Mouse (Mus musculus) limb, embryonic 14.5 days (tissue): Measurements from ENCODE around the gene Btbd16. TPM values are rescaled to one million over a fixed set of nuclear protein-coding genes. Genes with fewer than 3 reads are reported as not detected.
A peak's percentile ranks its signal among the peaks of the same experiment; 100 is the strongest.

Source experiments
- ATAC-seq: fragments of 200-750 bp; cut with Nextera tagmentation; 2 replicates; pipeline ENCODE4 v1.8.0; 2017; ENCODE audit warnings: low read depth, moderate number of reproducible peaks, moderate TSS enrichment; ENCODE audit not compliant: low FRiP score
- DNase-seq: peaks from one replicate; pipeline ENCODE4 v3.0.0-alpha.2; 2015; ENCODE audit warnings: low spot score
- H3K27ac ChIP-seq: fragments of 300-500 bp; sonication (generic); replicated peaks from 2 replicates; pipeline ENCODE4 v1.5.1; 2014; ENCODE audit warnings: low read depth, mild to moderate bottlenecking, low read length, moderate library complexity, mixed read lengths
- H3K27me3 ChIP-seq: fragments of 300-500 bp; sonication (generic); 2 replicates; pipeline ENCODE4 v1.6.1; 2014; ENCODE audit warnings: low read length, mixed read lengths; ENCODE audit not compliant: control insufficient read depth, insufficient read depth
- H3K36me3 ChIP-seq: fragments of 300-500 bp; sonication (generic); 2 replicates; pipeline ENCODE4 v1.6.1; 2014; ENCODE audit warnings: mild to moderate bottlenecking, low read length, moderate library complexity, mixed read lengths; ENCODE audit not compliant: control insufficient read depth, insufficient read depth
- H3K4me1 ChIP-seq: fragments of 300-500 bp; sonication (generic); 2 replicates; pipeline ENCODE4 v1.6.1; 2014; ENCODE audit warnings: antibody characterized with exemption, low read length, mixed read lengths; ENCODE audit not compliant: control insufficient read depth, insufficient read depth
- H3K4me2 ChIP-seq: fragments of 300-500 bp; sonication (generic); replicated peaks from 2 replicates; pipeline ENCODE4 v1.6.1; 2014; ENCODE audit warnings: low read depth, mild to moderate bottlenecking, low read length, moderate library complexity; ENCODE audit not compliant: severe bottlenecking
- H3K4me3 ChIP-seq: fragments of 300-500 bp; sonication (generic); replicated peaks from 2 replicates; pipeline ENCODE4 v1.5.1; 2014; ENCODE audit warnings: low read length
- H3K9ac ChIP-seq: fragments of 300-500 bp; sonication (generic); 2 replicates; pipeline ENCODE4 v1.6.1; 2014; ENCODE audit warnings: mild to moderate bottlenecking, low read depth, low read length, moderate library complexity; ENCODE audit not compliant: severe bottlenecking
- H3K9me3 ChIP-seq: fragments of 300-500 bp; sonication (generic); 2 replicates; pipeline ENCODE4 v1.6.1; 2016; ENCODE audit warnings: low read length; ENCODE audit not compliant: control insufficient read depth
- POLR2A ChIP-seq: fragments of 200-500 bp; IDR thresholded peaks from 2 replicates; pipeline ENCODE4 v1.8.0; 2012; ENCODE audit warnings: inconsistent platforms, mild to moderate bottlenecking, moderate library complexity, borderline replicate concordance; ENCODE audit not compliant: insufficient read depth, insufficient read length; ENCODE audit errors: extremely low read depth
- WGBS: fragments of 180-500 bp; shearing (Covaris S2); extraction: QIAGEN DNeasy Blood & Tissue Kit; methylation state at CpG from one replicate; pipeline ENCODE4 v1.1.7; 2014; 5-methylcytosine and 5-hydroxymethylcytosine counted together
- polyA plus RNA-seq, 2 experiments: library from polyadenylated mRNA; depleted of rRNA in 1 of 2; stranded (reverse) in 1 of 2; unstranded in 1 of 2; fragments of >200 nt; fragmentation: Nextera tagmentation in 1 of 2; extraction: Ambion mirVana in 1 of 2; gene quantifications; 2 replicates each; pipeline versions ENCODE4 v1.2.1 to v1.2.3; 2012 to 2014

Btbd16 gene
- polyA plus RNA-seq, 2 experiments = 0.05 TPM; not detected in 1

DNA sequence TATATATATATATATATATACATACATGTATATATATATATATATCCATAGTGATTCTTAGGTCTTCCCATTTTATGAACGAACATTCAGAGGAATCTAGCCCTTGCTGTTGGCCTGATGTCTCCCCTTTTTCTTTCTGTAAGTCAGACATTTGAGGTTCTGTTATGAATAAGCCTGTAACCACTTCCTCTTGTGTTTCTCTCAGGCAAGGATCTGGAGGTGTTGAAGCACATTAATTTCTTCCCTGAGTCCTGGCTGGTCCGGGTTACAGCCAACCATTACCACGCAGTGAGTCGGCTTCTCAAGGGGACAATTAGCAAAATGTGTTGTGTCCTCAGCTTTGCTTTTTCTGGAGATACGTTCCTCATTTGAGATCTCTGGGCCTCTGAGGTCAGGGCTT is 44.9 kb downstream of the Btbd16 start:
- Histone ChIP-seq H3K4me3 (no peak overlapping the region), H3K4me1 (no peaks in the 10 kb centered on the region), H3K9me3 (no peaks in the 10 kb centered on the region), H3K9ac (no peak overlapping the region), H3K27me3 (no peaks in the 10 kb centered on the region), H3K4me2 (no peak overlapping the region), H3K27ac (no peak overlapping the region), H3K36me3 (no peaks in the 10 kb centered on the region)
- 72% methylated on average over 5 of the region's 5 CpGs for WGBS
- DNase-seq = no peak
- no peak for ATAC-seq
- no peak for TF ChIP-seq POLR2A

DNA sequence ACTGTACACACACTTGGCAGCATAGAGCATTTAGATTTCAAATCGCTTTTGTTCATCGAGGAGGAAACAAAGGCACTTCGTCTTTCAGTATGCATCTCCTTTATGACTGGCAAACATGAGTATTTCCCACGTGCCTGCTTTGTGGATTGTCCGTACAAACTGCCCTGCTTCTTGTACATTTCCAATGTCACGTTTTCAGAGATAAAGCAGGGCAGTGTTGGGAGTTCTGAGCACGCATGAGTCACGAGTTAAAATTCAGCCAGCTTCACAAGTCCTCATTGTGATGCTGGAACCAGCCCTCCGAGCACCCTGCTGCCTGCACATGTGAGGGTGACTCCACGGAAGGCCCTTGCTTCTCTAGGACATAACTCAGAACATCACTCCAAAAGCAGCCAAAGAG is 45.8 kb downstream of the Btbd16 start:
- no peaks in the 10 kb centered on the region for H3K9me3 ChIP-seq
- H3K4me3 ChIP-seq = no peak overlapping the region
- H3K27me3 ChIP-seq = no peaks in the 10 kb centered on the region
- H3K4me1 ChIP-seq = no peaks in the 10 kb centered on the region
- DNase-seq (no peak), ATAC-seq (no peak)
- no peak overlapping the region for H3K9ac ChIP-seq
- H3K36me3 ChIP-seq = no peaks in the 10 kb centered on the region
- no peak overlapping the region for H3K4me2 ChIP-seq
- H3K27ac ChIP-seq = no peak overlapping the region
- 85% methylated on average over 10 of the region's 10 CpGs for WGBS
- TF ChIP-seq POLR2A = no peak

DNA sequence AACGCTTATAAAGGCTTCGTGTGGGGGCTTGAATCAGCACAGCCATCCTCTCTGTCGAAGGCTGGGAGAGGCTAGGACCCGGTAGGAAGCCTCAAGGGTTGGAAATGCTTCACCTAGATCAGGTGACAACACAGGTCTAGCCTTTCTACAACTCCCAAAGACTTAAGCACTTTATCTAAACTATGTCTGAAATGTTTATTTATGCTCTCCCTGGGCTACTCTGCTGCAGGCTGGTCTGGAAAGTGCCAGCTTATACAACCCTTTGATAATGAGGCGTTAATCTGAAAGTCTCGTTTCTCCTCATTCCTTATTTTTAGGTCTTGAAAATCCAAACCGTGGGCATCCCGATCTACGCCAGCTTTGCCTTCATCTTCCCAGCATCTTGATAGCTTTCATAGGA is 50.1 kb downstream of the Btbd16 start:
- ATAC-seq (no peak), DNase-seq (no peak)
- WGBS = 59% methylated on average over 9 of the region's 9 CpGs
- H3K27ac ChIP-seq = no peak overlapping the region
- H3K9me3 ChIP-seq = no peaks in the 10 kb centered on the region
- H3K4me1 ChIP-seq = no peaks in the 10 kb centered on the region
- no peak overlapping the region for H3K9ac ChIP-seq
- no peak for TF ChIP-seq POLR2A
- no peaks in the 10 kb centered on the region for H3K27me3 ChIP-seq
- H3K4me3 ChIP-seq = no peak overlapping the region
- H3K36me3 ChIP-seq = no peaks in the 10 kb centered on the region
- no peak overlapping the region for H3K4me2 ChIP-seq

DNA sequence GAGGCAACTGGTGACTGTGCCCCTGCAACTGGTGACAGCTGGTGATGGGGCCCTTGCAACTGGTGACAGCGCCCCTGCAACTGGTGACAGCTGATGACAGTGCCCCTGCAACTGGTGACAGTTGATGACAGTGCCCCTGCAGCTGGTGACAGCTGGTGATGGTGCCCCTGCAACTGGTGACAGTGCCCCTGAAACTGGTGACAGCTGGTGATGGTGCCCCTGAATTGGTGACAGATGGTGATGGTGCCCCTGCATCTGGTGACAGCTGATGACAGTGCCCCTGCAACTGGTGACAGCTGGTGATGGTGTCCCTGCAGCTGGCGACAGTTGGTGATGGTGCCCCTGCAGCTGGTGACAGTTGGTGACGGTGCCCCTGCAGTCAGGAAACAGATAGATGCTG is 52.5 kb downstream of the Btbd16 start:
- 84% methylated on average over 3 of the region's 3 CpGs for WGBS

DNA sequence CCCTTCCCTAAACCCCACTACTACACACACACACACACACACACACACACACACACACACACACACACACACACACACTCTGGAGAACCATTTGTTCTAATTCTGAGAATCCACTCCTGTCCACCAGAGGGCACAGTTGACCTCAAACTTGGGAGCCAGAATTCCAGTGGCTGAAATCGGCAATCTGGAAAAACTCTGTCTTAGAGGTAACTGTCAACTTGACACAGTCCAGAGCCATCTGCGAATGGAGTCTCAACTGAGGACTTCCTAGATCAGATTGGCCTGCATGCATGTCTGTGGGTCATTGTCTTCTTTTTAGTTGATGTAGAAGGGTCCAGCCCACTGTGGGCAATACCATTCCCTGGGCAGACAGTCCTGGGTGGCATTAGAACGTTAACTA is 53.6 kb downstream of the Btbd16 start:
- Histone ChIP-seq H3K4me2 (no peak overlapping the region), H3K9me3 (no peaks in the 10 kb centered on the region), H3K27ac (no peak overlapping the region), H3K27me3 (no peaks in the 10 kb centered on the region), H3K36me3 (no peaks in the 10 kb centered on the region), H3K4me1 (no peaks in the 10 kb centered on the region), H3K9ac (no peak overlapping the region), H3K4me3 (no peak overlapping the region)
- peak; percentile 51 for DNase-seq
- WGBS = 31% methylated on average over 3 of the region's 3 CpGs
- TF ChIP-seq POLR2A = no peak
- ATAC-seq = no peak

More for the DNA sequence above, 52.5 kb downstream of the Btbd16 start:
- DNase-seq (no peak), ATAC-seq (no peak)
- no peaks in the 10 kb centered on the region for H3K36me3 ChIP-seq
- TF ChIP-seq POLR2A = no peak
- no peaks in the 10 kb centered on the region for H3K27me3 ChIP-seq
- no peak overlapping the region for H3K9ac ChIP-seq
- H3K9me3 ChIP-seq = no peaks in the 10 kb centered on the region
- no peak overlapping the region for H3K4me2 ChIP-seq
- no peak overlapping the region for H3K27ac ChIP-seq
- H3K4me3 ChIP-seq = no peak overlapping the region
- H3K4me1 ChIP-seq = no peaks in the 10 kb centered on the region

DNA sequence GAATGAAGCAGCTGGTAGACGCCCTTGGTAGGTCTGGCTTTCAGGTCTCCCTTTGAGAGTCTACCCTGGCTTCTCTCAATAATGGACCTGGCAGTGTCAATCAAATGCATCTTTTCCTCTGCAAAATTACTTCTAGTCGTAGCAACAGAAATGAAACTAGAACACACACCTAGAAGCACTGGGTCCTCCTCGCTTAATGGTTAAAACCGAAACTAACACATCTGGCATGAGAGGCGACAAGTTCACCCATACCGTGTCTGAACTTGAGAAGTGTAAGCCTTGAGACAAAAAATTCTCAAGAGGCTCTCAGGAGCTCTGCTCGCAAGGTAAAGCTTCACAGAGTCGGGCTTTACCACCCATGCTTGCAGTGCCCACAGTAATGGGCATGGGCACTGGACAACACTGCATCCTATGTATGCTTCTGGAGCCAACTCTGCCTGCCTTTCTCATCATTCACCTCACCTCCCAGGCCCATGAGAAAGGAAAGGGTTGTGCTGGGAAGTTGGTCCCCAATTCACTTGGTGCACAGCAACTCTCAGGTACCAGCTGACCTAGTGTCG is 54.1 kb downstream of the Btbd16 start:
- Histone ChIP-seq H3K4me1 (no peaks in the 10 kb centered on the region), H3K9me3 (no peaks in the 10 kb centered on the region), H3K4me2 (no peak overlapping the region), H3K4me3 (no peak overlapping the region), H3K27me3 (no peaks in the 10 kb centered on the region), H3K36me3 (no peaks in the 10 kb centered on the region), H3K9ac (no peak overlapping the region), H3K27ac (no peak overlapping the region)
- 89% methylated on average over 9 of the region's 9 CpGs for WGBS
- no peak for DNase-seq
- TF ChIP-seq POLR2A = no peak
- no peak for ATAC-seq
